Comparison of ENCODE assay signal across 8 mouse cellular contexts in genomic region chr11:4095171-4096053, GRCm38 (mm10). TPM values are rescaled to one million over a fixed set of nuclear protein-coding genes. Genes with fewer than 3 reads are reported as not detected.
DNase-seq lines count a peak whose midpoint lies in the region; ATAC-seq and TF ChIP-seq lines count a peak whose summit lies in the region.

Mtfp1 (minus strand) TSS chr11:4095445.

- peak within 1 kb of the TSS; percentile 82 for H3K27ac ChIP-seq in hindbrain, embryonic 15.5 days (replicated peaks)
- peak within 1 kb of the TSS; percentile 92 for H3K27ac ChIP-seq in left cerebral cortex, adult 2 months

- ATAC-seq in Patski = no peak
- no peak for ATAC-seq in hindbrain, embryonic 15.5 days (ENCODE audit: low FRiP score, low read depth)

- peaks cover 30% of the 10 kb centered on the region for H3K4me1 ChIP-seq in hindbrain, embryonic 15.5 days (replicated peaks)

- peaks cover 24% of the 10 kb centered on the region for H3K36me3 ChIP-seq in hindbrain, embryonic 15.5 days

- H3K9me3 ChIP-seq in hindbrain, embryonic 15.5 days = no peaks in the 10 kb centered on the region

- in situ Hi-C loops in Patski (cut with MboI; ENCODE audit: low pct_unique_long_range_greater_than_20kb) = no loop called here

- POLR2A ChIA-PET in Patski (lab: Charles Lee) = interaction anchor here (0.8 kb wide), 1 partner anchor 8 kb away, joined by 3 read pairs; no protein-coding TSS in a partner anchor

- intact Hi-C loops in left cerebral cortex, adult 2 months (cut with DNase I) = loop anchor here (1.0 kb wide), 1 partner anchor 23 kb away; no protein-coding TSS in a partner anchor

- H3K9ac ChIP-seq in hindbrain, embryonic 15.5 days = peak within 1 kb of the TSS; percentile 45

- DNase-seq in Patski (ENCODE audit: low read depth, low spot score) = no peak
- peak; percentile 64 for DNase-seq in cerebellum, adult 8-10 months
- DNase-seq in gastrocnemius, adult 18-20 months (ENCODE audit: low spot score) = peak; percentile 60
- peak; percentile 60 to 63 for DNase-seq in left cerebral cortex, adult 2 months (ENCODE audit: extremely low spot score in 1 of 2, low spot score in 2 of 2)
- DNase-seq in lung, postnatal 4 days = peak; percentile 60 to 63
- peak; percentile 68 to 81 for DNase-seq in right cerebral cortex, postnatal 10 days (ENCODE audit: low spot score in 2 of 2)
- peak; percentile 39 for DNase-seq in urinary bladder, postnatal 25 days (ENCODE audit: low spot score)

- CTCF ChIA-PET in Patski (lab: Charles Lee) = interaction anchor here (1.2 to 2.3 kb wide), 3 partner anchors 15 to 23 kb away, joined by 5 to 9 read pairs (median 6); no protein-coding TSS in a partner anchor

- H3K4me2 ChIP-seq in hindbrain, embryonic 15.5 days = peak within 1 kb of the TSS; percentile 95

- WGBS in hindbrain, embryonic 15.5 days = 7% methylated on average over 34 of the region's 34 CpGs

- TF ChIP-seq CTCF in Patski (IDR thresholded peaks at IDR 0.05) = no peak
- TF ChIP-seq CTCF in left cerebral cortex, adult 2 months (IDR thresholded peaks at IDR 0.05) = no peak

- H3K4me3 ChIP-seq in hindbrain, embryonic 15.5 days = peak within 1 kb of the TSS; percentile 58
- H3K4me3 ChIP-seq in left cerebral cortex, adult 2 months = peak within 1 kb of the TSS; percentile 72

- no peaks in the 10 kb centered on the region for H3K27me3 ChIP-seq in Patski
- no peaks in the 10 kb centered on the region for H3K27me3 ChIP-seq in hindbrain, embryonic 15.5 days

RNA-seq across cellular contexts. Expression of gene Mtfp1, which starts in this region (rescaled TPM):
- polyA plus RNA-seq in Patski (2021) = 15.1 TPM
- total RNA-seq in gastrocnemius, adult 18-20 months (2021) = 10 to 100 TPM; 39.2 to 51.4 TPM
- 10.7 and 12.3 TPM in 2 replicates for polyA plus RNA-seq in hindbrain, embryonic 15.5 days (2015; fragmentation: Nextera tagmentation; extraction: Ambion mirVana)
- total RNA-seq in left cerebral cortex, adult 2 months (2021) = 100 to 1,000 TPM in 1 of 2 experiments, 10 to 100 TPM in 1; 91.0 to 101 TPM
